Mouse (Mus musculus) spleen, adult 2 months (tissue): Measurements from ENCODE around the gene Gprin2. TPM values are rescaled to one million over a fixed set of nuclear protein-coding genes. Genes with fewer than 3 reads are reported as not detected.

ENCODE experiments used
- DNase-seq, 2 experiments: peaks; one replicate each; pipeline versions ENCODE4 v3.0.0 to v3.0.0-alpha.2; 2012 to 2021; ENCODE audit warnings: low spot score in 2 of 2, low read depth in 1 of 2
- H3K27ac ChIP-seq: fragments of 200-500 bp; 2 replicates; pipeline ENCODE4 v1.5.1; 2012; ENCODE audit warnings: low read length, inconsistent platforms; ENCODE audit not compliant: insufficient read depth
- H3K27me3 ChIP-seq: fragments of 200-500 bp; 2 replicates; pipeline ENCODE4 v1.6.1; 2012; ENCODE audit warnings: mild to moderate bottlenecking, moderate library complexity, low read length, inconsistent platforms; ENCODE audit not compliant: control insufficient read depth, insufficient read depth
- H3K36me3 ChIP-seq: fragments of 200-500 bp; 2 replicates; pipeline ENCODE4 v1.6.1; 2012; ENCODE audit warnings: mild to moderate bottlenecking, low read length, inconsistent platforms; ENCODE audit not compliant: control insufficient read depth, insufficient read depth
- H3K4me1 ChIP-seq: fragments of 200-500 bp; 2 replicates; pipeline ENCODE4 v1.6.1; 2011; ENCODE audit warnings: inconsistent platforms; ENCODE audit not compliant: control insufficient read depth, insufficient read depth, insufficient read length
- H3K4me3 ChIP-seq: fragments of 200-500 bp; 2 replicates; pipeline ENCODE4 v1.5.1; 2011; ENCODE audit warnings: mild to moderate bottlenecking, inconsistent platforms; ENCODE audit not compliant: insufficient read depth, insufficient read length; ENCODE audit errors: extremely low read depth
- CTCF ChIP-seq: fragments of 200-500 bp; IDR thresholded peaks from 2 replicates; pipeline ENCODE4 v1.5.1; 2011; ENCODE audit warnings: mild to moderate bottlenecking, inconsistent platforms; ENCODE audit not compliant: insufficient read depth, insufficient read length, insufficient replicate concordance; ENCODE audit errors: extremely low read depth
- POLR2A ChIP-seq: fragments of 200-500 bp; IDR thresholded peaks from 2 replicates; pipeline ENCODE4 v1.6.1; 2011; ENCODE audit warnings: low read depth, low read length, inconsistent platforms
- WGBS: fragments of 180-500 bp; shearing (Covaris S2); methylation state at CpG from one replicate; pipeline ENCODE4 v1.1.7; 2018; 5-methylcytosine and 5-hydroxymethylcytosine counted together
- polyA plus RNA-seq: library from polyadenylated mRNA; depleted of rRNA; stranded (reverse); fragments of >200 nt; gene quantifications from 2 replicates; pipeline ENCODE4 v1.2.3, GENCODE M21; 2012

Gene Gprin2
- polyA plus RNA-seq, 1 experiment, result 0.04 TPM

GRCm38 (mm10) chr14:34179351-34179750 lies 22.1 kb downstream of the Gprin2 start:
- Histone ChIP-seq H3K27me3 (no peaks in the 10 kb centered on the region), H3K4me1 (no peaks in the 10 kb centered on the region), H3K36me3 (no peaks in the 10 kb centered on the region), H3K4me3 (no peak overlapping the region), H3K27ac (no peak overlapping the region)
- TF ChIP-seq CTCF (no peak), POLR2A (no peak)
- DNase-seq, result no peak
- 89% methylated on average over 3 of the region's 3 CpGs for WGBS

DNA sequence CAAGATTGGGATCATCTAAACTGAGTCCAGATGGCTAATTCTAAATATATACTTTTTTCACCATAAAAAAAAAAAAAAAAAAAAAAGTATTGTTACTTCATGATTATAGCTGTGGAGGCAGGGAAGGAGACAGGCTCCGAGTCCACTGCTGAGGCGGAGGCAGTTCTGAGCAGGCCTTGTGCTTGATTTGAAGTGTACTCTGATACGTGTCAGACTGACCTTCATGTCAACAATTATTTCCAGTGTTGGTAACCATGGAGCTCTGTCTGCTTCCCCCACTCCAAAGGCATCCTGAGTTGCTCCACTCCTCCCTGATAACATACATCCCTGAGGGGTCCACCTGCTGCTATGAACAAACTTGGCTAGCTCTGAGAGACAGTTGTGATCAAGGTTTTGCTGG lies 30.3 kb downstream of the Gprin2 start:
- H3K4me1 ChIP-seq, result no peaks in the 10 kb centered on the region
- H3K4me3 ChIP-seq, result no peak overlapping the region
- TF ChIP-seq POLR2A (no peak), CTCF (no peak)
- H3K27ac ChIP-seq, result no peak overlapping the region
- no peak for DNase-seq
- no peaks in the 10 kb centered on the region for H3K27me3 ChIP-seq
- no peaks in the 10 kb centered on the region for H3K36me3 ChIP-seq
- 80% methylated on average over 3 of the region's 3 CpGs for WGBS

- Histone ChIP-seq H3K4me3 (no peak overlapping the region), H3K27ac (no peak overlapping the region), H3K27me3 (no peaks in the 10 kb centered on the region), H3K4me1 (no peaks in the 10 kb centered on the region), H3K36me3 (no peaks in the 10 kb centered on the region)
- 82% methylated on average over 12 of the region's 12 CpGs for WGBS
- TF ChIP-seq CTCF (no peak), POLR2A (no peak)
- DNase-seq, result no peak
Observed at GRCm38 (mm10) chr14:34155752-34156151, 45.7 kb downstream of the Gprin2 start.

DNA sequence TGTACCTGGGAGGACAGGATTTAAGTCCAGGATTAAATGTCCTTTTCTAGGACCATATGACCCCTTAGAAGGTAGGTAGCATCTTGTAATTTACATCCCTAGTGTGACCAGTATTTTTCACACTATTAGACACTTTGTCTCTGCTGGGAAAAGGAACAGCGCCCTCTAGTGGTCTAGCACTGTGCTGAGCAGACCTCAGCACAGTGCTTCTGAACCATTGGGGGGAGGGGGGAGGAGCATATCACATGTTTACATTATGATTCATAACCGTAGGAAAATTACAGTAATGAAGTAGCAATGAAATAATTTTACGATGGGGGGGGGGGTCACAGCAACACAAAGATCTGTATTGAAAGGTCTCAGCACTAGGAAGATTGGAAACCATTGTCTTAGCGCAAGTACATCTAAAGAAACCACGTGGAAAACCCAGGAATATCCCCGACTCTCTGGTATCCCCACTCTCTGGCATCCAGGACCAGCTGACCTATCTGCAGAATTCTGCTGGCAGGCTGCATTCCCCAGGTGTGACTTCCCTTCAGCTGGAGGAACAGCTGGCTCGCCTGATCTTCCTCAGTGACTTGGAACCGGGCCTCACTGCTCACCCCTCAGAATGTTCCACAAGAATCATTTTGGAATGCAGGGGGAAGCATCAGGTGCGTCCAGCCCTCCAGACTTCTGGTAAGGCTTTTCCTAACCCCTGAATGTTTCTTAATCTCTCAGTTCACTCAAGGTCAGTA lies 46.7 kb downstream of the Gprin2 start:
- Histone ChIP-seq H3K4me3 (no peak overlapping the region), H3K27ac (no peak overlapping the region), H3K4me1 (no peaks in the 10 kb centered on the region), H3K27me3 (no peaks in the 10 kb centered on the region), H3K36me3 (no peaks in the 10 kb centered on the region)
- TF ChIP-seq CTCF (peak; percentile 27; the same call in 1 of the 2 replicates), POLR2A (no peak)
- 59% methylated on average over 9 of the region's 9 CpGs for WGBS
- DNase-seq, result no peak

DNA sequence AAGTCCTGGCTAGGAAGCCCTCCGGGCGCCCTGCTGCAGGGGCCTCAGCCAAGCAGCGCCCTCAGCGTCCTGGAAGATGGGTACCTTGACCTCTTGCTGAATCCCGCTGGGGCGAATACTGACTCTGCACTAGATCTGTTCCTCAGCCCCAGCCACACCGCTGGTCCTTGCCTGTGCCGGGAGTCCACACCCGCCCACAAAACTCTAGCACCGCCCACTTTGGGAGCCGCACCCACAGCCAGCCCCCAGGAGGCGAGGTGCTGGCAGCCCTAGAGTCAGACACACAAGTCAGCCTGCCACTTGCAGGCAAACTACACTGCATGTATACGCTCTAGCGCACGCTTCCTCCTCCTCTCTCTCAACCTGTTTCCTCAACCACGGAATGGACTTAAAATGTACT lies 49.1 kb downstream of the Gprin2 start, which contains the start of gene Npy4r:
TSS of gene Npy4r (minus strand) at position 148 of the 400 bp plus-strand sequence.
- Histone ChIP-seq H3K4me3 (no peak within 1 kb of the TSS), H3K27ac (no peak within 1 kb of the TSS), H3K36me3 (no peaks in the 10 kb centered on the region), H3K27me3 (no peaks in the 10 kb centered on the region), H3K4me1 (no peaks in the 10 kb centered on the region)
- no peak for DNase-seq
- TF ChIP-seq CTCF (no peak), POLR2A (no peak)
- 7% methylated on average over 16 of the region's 16 CpGs for WGBS

DNA sequence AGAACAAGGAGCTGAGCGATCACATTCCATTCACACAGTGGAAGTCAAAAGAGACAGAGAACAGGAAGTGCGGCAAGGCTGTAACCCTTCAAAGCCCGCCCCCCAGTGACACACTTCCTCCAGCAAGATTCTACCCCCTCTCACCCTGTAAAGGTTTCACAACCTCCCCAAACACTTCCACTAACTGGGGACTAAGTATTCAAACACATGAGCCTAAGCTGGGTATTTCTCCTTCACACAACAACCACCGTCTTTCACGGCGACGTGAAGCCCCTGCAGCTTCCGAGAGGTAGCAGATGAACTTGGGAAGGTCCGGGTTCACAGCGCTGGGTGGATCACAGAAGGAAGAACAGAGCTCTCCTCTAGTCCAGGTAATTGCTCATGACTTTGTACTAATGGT lies 58.5 kb downstream of the Gprin2 start:
- no peak overlapping the region for H3K27ac ChIP-seq
- no peak for TF ChIP-seq CTCF
- no peak for TF ChIP-seq POLR2A
- no peaks in the 10 kb centered on the region for H3K36me3 ChIP-seq
- DNase-seq, result no peak
- no peaks in the 10 kb centered on the region for H3K27me3 ChIP-seq
- H3K4me1 ChIP-seq, result no peaks in the 10 kb centered on the region
- WGBS, result 95% methylated on average over 10 of the region's 10 CpGs
- H3K4me3 ChIP-seq, result no peak overlapping the region

- DNase-seq, result no peak
- Histone ChIP-seq H3K27me3 (no peaks in the 10 kb centered on the region), H3K4me1 (no peaks in the 10 kb centered on the region), H3K36me3 (no peaks in the 10 kb centered on the region), H3K27ac (no peak overlapping the region), H3K4me3 (no peak overlapping the region)
- 63% methylated on average over 1 of the region's 1 CpGs for WGBS
- no peak for TF ChIP-seq POLR2A
- TF ChIP-seq CTCF, result no peak
Observed at GRCm38 (mm10) chr14:34142316-34142715, 59.1 kb downstream of the Gprin2 start.
